Comparison of ENCODE assay signal across 8 mouse cellular contexts in the genomic region with DNA sequence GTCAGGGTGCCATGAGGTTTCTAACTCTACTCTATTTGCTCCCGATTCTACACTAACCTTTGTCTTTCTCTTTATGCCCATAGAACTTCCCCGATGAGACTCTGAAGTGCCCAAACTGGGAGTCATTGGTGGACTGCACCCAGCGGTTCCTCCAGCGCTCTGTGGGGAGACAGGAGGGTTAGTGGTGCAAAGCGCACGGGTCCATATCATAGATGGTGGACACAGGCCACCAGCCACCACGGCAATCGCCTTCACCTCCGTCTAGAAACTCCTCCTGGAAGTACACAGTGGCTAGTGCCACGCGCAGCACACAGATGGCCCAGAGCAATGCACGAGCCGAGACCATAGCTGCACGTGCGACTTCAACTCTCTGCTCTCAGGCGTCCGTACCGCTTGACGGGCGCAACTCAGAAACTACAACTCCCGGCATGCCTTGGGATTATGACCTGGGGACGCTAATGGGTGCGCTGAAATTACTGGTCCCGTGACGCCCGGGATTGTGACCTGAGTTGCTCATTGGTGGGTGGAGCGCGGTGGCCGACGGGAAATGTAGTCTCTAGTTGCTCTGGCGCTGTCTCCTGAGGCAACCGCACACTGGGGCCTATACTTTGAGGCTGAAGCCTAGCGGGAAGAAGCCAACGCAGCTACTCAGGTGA. TPM values are rescaled to one million over a fixed set of nuclear protein-coding genes. Genes with fewer than 3 reads are reported as not detected.
DNase-seq lines count a peak whose midpoint lies in the region; ATAC-seq and TF ChIP-seq lines count a peak whose summit lies in the region.

A gene (minus strand): TSS at position 533 of the 656 bp plus-strand sequence.
A gene (plus strand): TSS at position 543 of the 656 bp plus-strand sequence.

- H3K4me2 ChIP-seq in embryonic facial prominence, embryonic 15.5 days (replicated peaks) = peak within 1 kb of the TSS; percentile 69
- H3K4me2 ChIP-seq in limb, embryonic 14.5 days (replicated peaks; ENCODE audit: low read depth, low read length, severe bottlenecking) = peak within 1 kb of the TSS; percentile 72
- H3K4me2 ChIP-seq in midbrain, postnatal 0 days (ENCODE audit: low read depth, low read length, poor library complexity, severe bottlenecking) = peak within 1 kb of the TSS; percentile 63

- ATAC-seq in embryonic facial prominence, embryonic 15.5 days (ENCODE audit: insufficient number of reproducible peaks, low FRiP score, low TSS enrichment, low read depth) = peak; percentile 98
- ATAC-seq in limb, embryonic 14.5 days (ENCODE audit: low FRiP score, low read depth) = peak; percentile 99
- peak; percentile 98 for ATAC-seq in midbrain, postnatal 0 days (ENCODE audit: low FRiP score)

- H3K36me3 ChIP-seq in embryonic facial prominence, embryonic 15.5 days = peaks cover 13% of the 10 kb centered on the region
- peaks cover 10% of the 10 kb centered on the region; the same call in 1 of the 2 replicates for H3K36me3 ChIP-seq in limb, embryonic 14.5 days (ENCODE audit: control insufficient read depth, insufficient read depth, low read length)
- 0 out of 2 replicates have a peak, but pooled peaks cover 4% of the 10 kb centered on the region for H3K36me3 ChIP-seq in midbrain, postnatal 0 days (ENCODE audit: insufficient read depth, low read length)

- peaks cover 3% of the 10 kb centered on the region for H3K4me1 ChIP-seq in bone marrow, adult 2 months (ENCODE audit: control insufficient read depth, insufficient read depth, low read length)
- peaks cover 11% of the 10 kb centered on the region; the same call in 1 of the 2 replicates for H3K4me1 ChIP-seq in embryonic facial prominence, embryonic 15.5 days
- no peaks in the 10 kb centered on the region for H3K4me1 ChIP-seq in limb, embryonic 14.5 days (ENCODE audit: control insufficient read depth, insufficient read depth, low read length)
- H3K4me1 ChIP-seq in midbrain, postnatal 0 days (ENCODE audit: insufficient read depth, low read length) = peaks cover 3% of the 10 kb centered on the region

- 8% methylated on average over 34 of the region's 34 CpGs for WGBS in bone marrow, adult 2 months
- 5% methylated on average over 34 of the region's 34 CpGs for WGBS in embryonic facial prominence, embryonic 15.5 days
- 6% methylated on average over 34 of the region's 34 CpGs for WGBS in limb, embryonic 14.5 days
- 8% methylated on average over 34 of the region's 34 CpGs for WGBS in midbrain, postnatal 0 days

- H3K9me3 ChIP-seq in embryonic facial prominence, embryonic 15.5 days (replicated peaks) = no peaks in the 10 kb centered on the region
- H3K9me3 ChIP-seq in limb, embryonic 14.5 days (ENCODE audit: control insufficient read depth, low read length) = no peaks in the 10 kb centered on the region
- no peaks in the 10 kb centered on the region for H3K9me3 ChIP-seq in midbrain, postnatal 0 days (ENCODE audit: low read length)

- no peaks in the 10 kb centered on the region for H3K27me3 ChIP-seq in embryonic facial prominence, embryonic 15.5 days
- H3K27me3 ChIP-seq in limb, embryonic 14.5 days (ENCODE audit: control insufficient read depth, insufficient read depth, low read length) = no peaks in the 10 kb centered on the region
- no peaks in the 10 kb centered on the region for H3K27me3 ChIP-seq in midbrain, postnatal 0 days (ENCODE audit: insufficient read depth, low read length)

- peak within 1 kb of the TSS; percentile 66 for H3K9ac ChIP-seq in embryonic facial prominence, embryonic 15.5 days
- H3K9ac ChIP-seq in limb, embryonic 14.5 days (ENCODE audit: low read depth, low read length, severe bottlenecking) = peak within 1 kb of the TSS; percentile 56
- H3K9ac ChIP-seq in midbrain, postnatal 0 days (replicated peaks; ENCODE audit: low read length, poor library complexity, severe bottlenecking) = peak within 1 kb of the TSS; percentile 67

- peak within 1 kb of the TSS; percentile 69 for H3K4me3 ChIP-seq in bone marrow, adult 2 months (replicated peaks; ENCODE audit: control insufficient read depth, low read depth, low read length)
- peak within 1 kb of the TSS; percentile 46 for H3K4me3 ChIP-seq in embryonic facial prominence, embryonic 15.5 days (replicated peaks)
- peak within 1 kb of the TSS; percentile 39 for H3K4me3 ChIP-seq in limb, embryonic 14.5 days (replicated peaks; ENCODE audit: low read length)
- H3K4me3 ChIP-seq in midbrain, postnatal 0 days (ENCODE audit: low read depth, low read length) = peak within 1 kb of the TSS; percentile 38

- peak; percentile 42; the same call in 1 of the 2 replicates for TF ChIP-seq POLR2A in bone marrow, adult 2 months (IDR thresholded peaks at IDR 0.05; ENCODE audit: borderline replicate concordance, control insufficient read depth, low read depth, low read length)
- peak; percentile 21; the same call in 1 of the 2 replicates for TF ChIP-seq POLR2A in limb, embryonic 14.5 days (IDR thresholded peaks at IDR 0.05; ENCODE audit: borderline replicate concordance, extremely low read depth, insufficient read depth, insufficient read length)

- no peak for TF ChIP-seq CTCF in bone marrow, adult 2 months (IDR thresholded peaks at IDR 0.05; ENCODE audit: control insufficient read depth, insufficient read depth, low read length)
- TF ChIP-seq CTCF in midbrain, postnatal 0 days (IDR thresholded peaks at IDR 0.05) = no peak

- peak; percentile 100 for DNase-seq in 3T3-L1 (ENCODE audit: low read depth, low spot score)
- peak; percentile 99 for DNase-seq in heart, adult 8-10 months (ENCODE audit: low spot score)
- DNase-seq in kidney, adult 9 months = peak; percentile 99
- peak; percentile 100 for DNase-seq in limb, embryonic 14.5 days (ENCODE audit: low spot score)
- peak; percentile 99 for DNase-seq in midbrain, postnatal 0 days (ENCODE audit: low spot score)
- DNase-seq in spleen, postnatal 14 days (ENCODE audit: low spot score in 2 of 2) = peak; percentile 92 to 96

- peak within 1 kb of the TSS; percentile 77 for H3K27ac ChIP-seq in bone marrow, adult 2 months (ENCODE audit: control insufficient read depth, insufficient read depth, low read depth, low read length, poor library complexity)
- H3K27ac ChIP-seq in embryonic facial prominence, embryonic 15.5 days (replicated peaks) = no peak within 1 kb of the TSS; the same call in 1 of the 2 replicates
- H3K27ac ChIP-seq in limb, embryonic 14.5 days (replicated peaks; ENCODE audit: low read depth, low read length) = no peak within 1 kb of the TSS
- H3K27ac ChIP-seq in midbrain, postnatal 0 days (ENCODE audit: low read depth, low read length) = peak within 1 kb of the TSS; percentile 52

RNA-seq across cellular contexts. Expression of the first gene that starts in this region (rescaled TPM):
- not detected in 2 replicates for polyA plus RNA-seq in bone marrow, adult 2 months (2011; ENCODE audit: insufficient read depth, insufficient read length, low replicate concordance, missing spikeins)
- polyA plus RNA-seq in embryonic facial prominence, embryonic 15.5 days (2015; fragmentation: Nextera tagmentation; extraction: Ambion mirVana) = 1.0 and 1.2 TPM in 2 replicates
- 10 to 100 TPM; 18.1 to 29.0 (median 23.1) TPM for total RNA-seq in heart, adult 8-10 months (2022)
- 0.47 and 0.62 TPM in 2 replicates for polyA plus RNA-seq in limb, embryonic 14.5 days (2012; rRNA removed)
- 1.4 and 1.7 TPM in 2 replicates for polyA plus RNA-seq in limb, embryonic 14.5 days (2014; fragmentation: Nextera tagmentation; extraction: Ambion mirVana)
- total RNA-seq in midbrain, postnatal 0 days (2014; rRNA removed) = 0.28 and 0.77 TPM in 2 replicates
- polyA plus RNA-seq in midbrain, postnatal 0 days (2015; fragmentation: Nextera tagmentation; extraction: Ambion mirVana) = 1.0 and 1.2 TPM in 2 replicates

RNA-seq across cellular contexts. Expression of the second gene that starts in this region (rescaled TPM):
- polyA plus RNA-seq in bone marrow, adult 2 months (2011; ENCODE audit: insufficient read depth, insufficient read length, low replicate concordance, missing spikeins) = 1.6 and 4.1 TPM in 2 replicates
- polyA plus RNA-seq in embryonic facial prominence, embryonic 15.5 days (2015; fragmentation: Nextera tagmentation; extraction: Ambion mirVana) = 15.7 and 17.0 TPM in 2 replicates
- 1 to 10 TPM; 4.8 to 5.2 (median 4.8) TPM for total RNA-seq in heart, adult 8-10 months (2022)
- polyA plus RNA-seq in limb, embryonic 14.5 days (2012; rRNA removed) = 16.2 and 18.3 TPM in 2 replicates
- 13.2 and 13.5 TPM in 2 replicates for polyA plus RNA-seq in limb, embryonic 14.5 days (2014; fragmentation: Nextera tagmentation; extraction: Ambion mirVana)
- total RNA-seq in midbrain, postnatal 0 days (2014; rRNA removed) = 8.7 and 8.9 TPM in 2 replicates
- 14.7 TPM in 2 replicates for polyA plus RNA-seq in midbrain, postnatal 0 days (2015; fragmentation: Nextera tagmentation; extraction: Ambion mirVana)

Comparison
In these comparisons a context has a peak if more than half of its experiments do, and no peak if none do; other contexts are left out.
1. RNA of the first gene that starts in this region (total RNA-seq): 18.1 to 29.0 TPM in heart, adult 8-10 months; 0.28 to 0.77 TPM in midbrain, postnatal 0 days; every median in the first group is over 10 times any median in the second.
2. H3K27ac ChIP-seq: peak in bone marrow, adult 2 months (single experiment) and midbrain, postnatal 0 days (single experiment); none in embryonic facial prominence, embryonic 15.5 days (single experiment) and limb, embryonic 14.5 days (single experiment).
3. Peak in every context shown above with its lines, with median percentiles within 50 percentile points of each other: DNase-seq, H3K4me3 ChIP-seq, ATAC-seq, H3K4me2 ChIP-seq and H3K9ac ChIP-seq.